Mouse (Mus musculus) adrenal gland, adult 8-10 months (tissue): ENCODE results near the gene Fam185a. TPM values are rescaled to one million over a fixed set of nuclear protein-coding genes. Genes with fewer than 3 reads are reported as not detected.

Experiments used
- DNase-seq: peaks from one replicate; pipeline ENCODE4 v3.0.0; 2022
- total RNA-seq, 4 experiments: library from RNA; stranded (reverse); gene quantifications; 2 replicates each; pipeline ENCODE4 v1.2.4; 2022

Fam185a gene
- total RNA-seq, 4 experiments from 2014 or later: 14.7 to 19.2 (median 16.1) TPM

DNA sequence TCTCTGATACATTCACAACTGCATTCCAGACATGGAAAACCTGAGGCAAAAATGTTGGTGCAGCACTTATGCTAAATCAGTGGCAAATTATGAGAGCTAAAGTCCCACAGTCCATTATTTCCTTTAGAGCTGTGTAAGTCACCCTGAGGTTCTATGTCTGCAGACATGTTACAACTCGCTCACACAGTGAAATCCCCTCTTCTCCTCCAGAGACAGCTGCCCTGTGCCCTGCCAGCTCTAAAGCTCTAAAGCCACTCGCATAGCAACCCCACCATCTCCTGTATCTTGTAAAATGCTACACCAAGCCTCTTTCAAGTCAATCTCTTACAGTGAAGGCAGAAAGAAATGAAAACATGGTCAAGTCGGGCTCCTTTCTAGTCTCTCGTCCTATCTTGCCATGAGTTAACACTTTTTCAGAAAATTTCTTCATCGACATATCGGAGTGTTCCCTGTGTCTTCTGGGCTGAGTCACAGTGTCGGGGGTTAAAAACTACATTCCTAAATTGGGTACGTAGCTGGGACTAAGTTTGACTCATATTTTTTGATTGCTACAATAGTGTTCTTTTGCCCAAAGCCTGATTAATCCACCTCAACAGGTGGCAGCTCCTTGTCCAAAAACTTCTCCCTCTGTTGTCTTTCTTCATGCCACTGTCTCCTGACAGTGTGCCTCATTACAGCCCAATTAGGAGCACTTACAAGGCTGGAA is 68.7 kb downstream of the Fam185a start:
- DNase-seq: no peak

- DNase-seq: no peak
These were observed 70.0 kb downstream of the Fam185a start for GRCm38 (mm10) chr5:21494781-21495180.

- no peak for DNase-seq
These were observed 71.6 kb downstream of the Fam185a start for GRCm38 (mm10) chr5:21496321-21496720.

- DNase-seq: no peak
These were observed 72.1 kb downstream of the Fam185a start for GRCm38 (mm10) chr5:21496881-21497280.

DNA sequence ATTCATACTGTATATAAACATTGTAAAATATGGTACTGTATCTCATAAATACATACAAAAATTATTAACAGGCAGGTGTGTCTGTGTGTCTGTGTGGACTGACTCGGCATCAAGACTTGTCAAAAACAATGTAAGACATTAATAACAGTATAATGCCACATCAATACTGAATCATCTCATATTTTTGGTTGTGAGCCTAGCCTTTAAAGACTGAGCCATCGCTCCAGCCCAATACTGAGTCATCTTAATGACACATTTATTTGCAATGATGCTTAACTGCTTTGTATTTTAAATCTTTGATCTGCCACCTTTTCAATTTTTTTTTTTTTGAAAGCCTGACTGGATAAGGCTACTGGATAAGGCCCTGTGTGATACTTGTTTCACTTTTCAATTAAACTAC is 73.7 kb downstream of the Fam185a start:
- DNase-seq: no peak

DNA sequence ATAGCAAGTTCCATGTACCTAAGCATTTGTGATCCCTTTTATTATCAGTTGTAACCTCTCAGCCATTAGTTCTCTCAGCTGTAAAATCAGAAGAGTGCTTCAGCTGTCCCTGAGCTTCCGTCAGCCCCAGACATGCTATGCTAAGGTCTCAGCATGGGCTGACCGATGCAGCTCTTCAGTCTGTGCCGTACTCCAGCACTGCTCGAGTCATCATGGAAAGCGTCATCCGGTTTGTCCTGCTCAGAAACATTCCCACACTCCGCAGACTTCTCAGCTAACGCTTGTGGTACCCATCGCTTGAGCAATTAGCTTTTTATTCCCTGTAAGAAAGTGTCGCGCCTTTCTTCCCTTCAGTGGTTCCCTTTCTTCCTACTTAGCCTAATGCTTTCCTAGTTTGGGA is 74.2 kb downstream of the Fam185a start:
- no peak for DNase-seq

DNA sequence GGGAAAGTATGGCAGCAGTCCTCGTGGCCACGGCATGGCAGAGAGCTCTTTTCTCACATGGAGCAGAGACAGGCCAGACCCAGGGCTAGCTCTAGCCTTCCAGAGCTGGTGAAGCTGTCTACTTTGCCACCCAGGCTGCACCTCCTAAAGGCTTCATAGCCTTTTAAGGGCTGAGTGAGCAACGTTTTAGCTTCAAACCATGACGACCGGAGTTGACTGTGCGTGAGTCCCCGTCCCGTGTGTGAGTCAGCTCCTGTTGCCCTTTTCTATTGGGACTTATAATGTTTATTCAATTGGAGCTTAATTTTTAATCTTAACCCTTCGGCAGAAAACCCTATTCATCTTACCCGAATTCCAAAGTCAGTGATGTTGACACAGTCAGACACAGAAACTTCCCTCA is 75.4 kb downstream of the Fam185a start:
- no peak for DNase-seq

GRCm38 (mm10) chr5:21500941-21501340 is 76.2 kb downstream of the Fam185a start:
- no peak for DNase-seq

- DNase-seq: no peak
These were observed 78.3 kb downstream of the Fam185a start for GRCm38 (mm10) chr5:21502936-21503610.

DNA sequence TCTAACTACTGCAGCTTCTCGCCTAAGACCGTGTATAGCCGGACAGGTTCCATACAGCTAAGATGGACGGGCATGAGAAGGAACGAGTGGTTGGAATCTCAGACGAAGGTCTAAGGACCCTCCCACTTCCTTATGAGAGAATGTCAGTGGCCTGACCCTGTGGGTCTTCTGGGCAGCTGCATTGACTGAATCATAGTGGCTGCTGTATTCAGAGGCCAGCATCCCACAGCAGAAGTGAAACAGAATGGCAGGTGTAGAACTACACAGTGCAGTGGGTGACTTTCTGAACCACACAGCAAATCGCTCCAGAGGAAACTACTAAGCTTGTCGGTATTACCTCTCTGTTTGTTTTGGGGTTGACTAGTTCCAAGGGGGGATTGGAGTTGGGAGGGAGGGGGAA is 80.4 kb downstream of the Fam185a start:
- DNase-seq: no peak

GRCm38 (mm10) chr5:21506887-21507286 is 82.1 kb downstream of the Fam185a start:
- no peak for DNase-seq

DNA sequence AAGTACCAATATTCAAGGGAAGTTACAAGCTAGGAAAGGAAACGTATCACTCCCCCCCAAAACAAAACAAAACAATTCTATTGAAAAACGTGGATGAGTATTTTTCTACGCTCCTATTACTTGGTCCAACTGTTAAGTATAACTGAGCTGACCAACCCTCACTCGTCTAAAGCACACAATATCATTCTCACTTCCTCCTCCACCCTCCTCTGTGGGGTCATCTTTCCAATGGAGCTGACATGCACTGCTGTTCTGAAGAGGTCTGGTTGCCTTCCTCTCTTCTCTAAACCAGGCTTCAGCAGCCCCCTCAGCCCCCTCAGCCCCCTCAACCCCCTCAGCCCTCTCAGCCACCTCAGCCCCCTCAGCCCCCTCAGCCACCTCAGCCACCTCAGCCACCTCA is 85.0 kb downstream of the Fam185a start:
- DNase-seq: no peak

DNA sequence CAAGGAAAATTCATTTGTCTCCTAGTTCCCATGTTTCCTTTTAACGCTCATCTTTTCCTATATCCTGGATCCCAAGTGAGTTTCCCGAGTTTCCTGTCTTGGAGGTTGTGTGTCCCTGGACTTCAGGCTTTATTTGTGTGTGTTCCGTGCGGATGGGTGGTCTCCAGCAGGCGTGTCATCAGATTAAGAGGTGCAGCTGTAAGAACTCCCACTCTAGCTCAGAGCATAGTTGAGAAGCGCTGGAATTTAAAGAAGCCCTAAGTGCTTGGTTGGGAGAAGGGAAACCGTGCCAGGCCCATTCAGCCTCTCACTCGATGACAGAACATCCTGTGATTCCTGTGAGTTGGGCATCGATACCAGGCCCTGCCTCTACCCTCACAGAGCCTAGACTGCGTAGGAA is 88.6 kb downstream of the Fam185a start:
- no peak for DNase-seq

- no peak for DNase-seq
These were observed 92.8 kb downstream of the Fam185a start for GRCm38 (mm10) chr5:21517562-21517961.

- DNase-seq: no peak
These were observed 93.4 kb downstream of the Fam185a start for GRCm38 (mm10) chr5:21518207-21518606.

GRCm38 (mm10) chr5:21519166-21519565 is 94.4 kb downstream of the Fam185a start:
- DNase-seq: no peak

GRCm38 (mm10) chr5:21526835-21527485 is 102.2 kb downstream of the Fam185a start:
- DNase-seq: no peak

- no peak for DNase-seq
These were observed 102.7 kb downstream of the Fam185a start for GRCm38 (mm10) chr5:21527488-21527911.

DNA sequence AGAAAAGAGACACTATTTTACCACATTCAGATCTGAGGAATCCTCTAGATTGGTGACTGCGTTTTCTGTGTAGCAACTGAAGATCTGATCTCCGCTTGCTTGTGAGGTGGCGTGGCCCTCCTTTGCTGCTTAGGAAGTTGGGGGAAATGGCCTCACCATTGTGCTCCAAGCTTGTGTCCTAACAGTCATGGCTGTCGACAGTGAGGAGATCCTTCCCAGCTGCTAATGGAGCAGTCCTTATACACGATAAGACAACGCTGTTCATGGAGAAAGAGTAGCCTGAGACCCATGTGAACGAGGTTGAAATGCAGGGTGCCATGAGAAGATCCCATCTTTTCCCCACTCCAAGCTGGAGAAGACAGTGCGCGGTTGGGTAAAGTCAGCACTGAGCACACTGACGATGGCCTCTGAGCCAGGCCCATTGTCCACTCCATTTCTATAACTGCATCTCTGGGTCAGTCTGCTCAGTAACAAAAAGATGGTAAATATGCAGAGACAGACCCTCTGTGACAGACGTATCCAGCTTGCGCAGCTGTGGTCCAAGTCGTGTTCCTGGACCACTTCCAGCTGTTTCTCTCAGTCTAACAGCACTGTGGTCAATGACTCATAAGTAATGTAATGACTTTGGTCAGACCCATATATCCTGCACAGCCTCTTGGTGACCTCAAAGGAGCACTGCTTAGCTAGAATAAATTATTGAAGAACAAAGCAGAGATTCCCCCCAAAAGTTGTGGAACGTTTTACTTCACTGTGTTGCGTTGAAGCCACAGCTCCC is 103.5 kb downstream of the Fam185a start:
- DNase-seq: no peak

GRCm38 (mm10) chr5:21529110-21529720 is 104.5 kb downstream of the Fam185a start:
- no peak for DNase-seq
